Mouse (Mus musculus) cerebellum, postnatal 14 days (tissue): ENCODE data around the gene Iqcn.

Experiments
- DNase-seq, 2 experiments: peaks; one replicate each; pipeline ENCODE4 v3.0.0; 2021; ENCODE audit warnings: mixed read lengths in 2 of 2

The Iqcn gene

GRCm38 (mm10) chr8:70679404-70679803 lies 23.9 kb upstream of the Iqcn start:
- no peak for DNase-seq

GRCm38 (mm10) chr8:70680039-70680438 lies 23.2 kb upstream of the Iqcn start:
- no peak for DNase-seq

- DNase-seq: no peak
These were observed 21.8 kb upstream of the Iqcn start for GRCm38 (mm10) chr8:70681410-70681809.

GRCm38 (mm10) chr8:70682193-70682592 lies 21.1 kb upstream of the Iqcn start:
- no peak for DNase-seq

GRCm38 (mm10) chr8:70682692-70683091 lies 20.6 kb upstream of the Iqcn start:
- DNase-seq: no peak

- DNase-seq: no peak
These were observed 19.0 kb upstream of the Iqcn start for GRCm38 (mm10) chr8:70684291-70684690.

- peak; percentile 68 to 78 for DNase-seq
These were observed 15.7 kb upstream of the Iqcn start for GRCm38 (mm10) chr8:70687576-70687975.

GRCm38 (mm10) chr8:70688136-70688535 lies 15.1 kb upstream of the Iqcn start:
- DNase-seq: no peak

GRCm38 (mm10) chr8:70689892-70690390 lies 13.3 kb upstream of the Iqcn start:
- no peak for DNase-seq

- DNase-seq: no peak
These were observed 12.0 kb upstream of the Iqcn start for GRCm38 (mm10) chr8:70691230-70691629.

- DNase-seq: no peak
These were observed 11.5 kb upstream of the Iqcn start for GRCm38 (mm10) chr8:70691727-70692231.

GRCm38 (mm10) chr8:70693636-70694035 lies 9.6 kb upstream of the Iqcn start:
- DNase-seq: no peak

- peak; percentile 66 to 73 for DNase-seq
These were observed 7.8 kb upstream of the Iqcn start for GRCm38 (mm10) chr8:70695318-70696018.

GRCm38 (mm10) chr8:70696019-70696885 lies 7.0 kb upstream of the Iqcn start:
- DNase-seq: peak; percentile 87 to 90

GRCm38 (mm10) chr8:70696946-70697345 lies 6.3 kb upstream of the Iqcn start:
- DNase-seq: peak in 1 of 2 experiments; percentile 36

GRCm38 (mm10) chr8:70697366-70698250 lies 5.6 kb upstream of the Iqcn start:
- no peak for DNase-seq

GRCm38 (mm10) chr8:70698310-70699109 lies 4.7 kb upstream of the Iqcn start, which contains the start of gene Jund:
Jund (plus strand) TSS chr8:70698949.
- peak; percentile 100 for DNase-seq

GRCm38 (mm10) chr8:70699116-70699833 lies 4.0 kb upstream of the Iqcn start:
- DNase-seq: peak in 1 of 2 experiments; percentile 77

GRCm38 (mm10) chr8:70699834-70700554 lies 3.3 kb upstream of the Iqcn start:
- DNase-seq: peak; percentile 89 to 92

GRCm38 (mm10) chr8:70700555-70700922 lies 2.7 kb upstream of the Iqcn start:
- DNase-seq: peak; percentile 87 to 88
